Mouse (Mus musculus) left cerebral cortex, postnatal 36 days (tissue): ENCODE data around the gene Faxc. TPM values are rescaled to one million over a fixed set of nuclear protein-coding genes. Genes with fewer than 3 reads are reported as not detected.

ENCODE experiments used
- DNase-seq, 2 experiments: peaks; one replicate each; pipeline ENCODE4 v3.0.0; 2021 to 2022; ENCODE audit warnings: low spot score in 2 of 2, mixed read lengths in 1 of 2
- intact Hi-C: fragments of 180-260 bp; cut with DNase I; formaldehyde crosslinking; loops from one replicate; pipeline ENCODE4 v1.15.1; 2025
- total RNA-seq, 2 experiments: library from RNA; stranded (reverse); gene quantifications; 2 replicates each; pipeline ENCODE4 v1.2.3; 2021

Gene Faxc
- total RNA-seq, 2 experiments from 2014 or later: 72.7 to 75.4 TPM

DNA sequence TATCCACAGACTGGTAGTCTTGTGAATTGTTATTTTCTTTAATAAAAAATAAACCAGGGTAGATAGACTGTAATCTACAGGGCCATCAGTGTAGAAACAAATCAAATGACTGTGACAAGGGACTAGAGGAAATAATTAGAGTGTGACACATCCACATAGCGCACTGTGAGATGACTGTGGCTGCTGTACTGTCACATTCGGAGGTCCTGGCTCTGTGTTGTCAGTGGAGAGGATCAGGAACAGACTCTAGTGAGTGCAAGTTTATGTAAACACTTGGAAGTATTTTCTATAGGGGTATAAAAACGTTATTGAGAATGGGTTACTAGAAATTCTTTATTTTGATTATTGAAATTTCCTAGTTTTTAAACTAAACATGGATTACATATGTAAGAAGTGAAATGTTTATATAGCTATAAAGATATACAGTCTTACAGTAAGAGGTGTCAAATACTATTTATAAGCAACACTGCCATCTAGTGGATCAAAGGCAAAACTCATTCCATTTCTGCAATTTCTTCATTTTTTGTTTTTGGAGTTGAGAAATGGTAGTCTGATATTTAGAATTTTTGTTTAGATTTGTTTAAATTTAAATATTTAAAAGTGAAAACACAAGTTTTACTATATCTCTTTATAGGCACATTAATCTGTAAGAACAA lies 59.6 kb downstream of the Faxc start:
- no peak for DNase-seq
- intact Hi-C loops: loop anchor here (1.0 to 10.0 kb wide), 2 partner anchors 116 to 145 kb away; partner anchors contain the start of gene Coq3

DNA sequence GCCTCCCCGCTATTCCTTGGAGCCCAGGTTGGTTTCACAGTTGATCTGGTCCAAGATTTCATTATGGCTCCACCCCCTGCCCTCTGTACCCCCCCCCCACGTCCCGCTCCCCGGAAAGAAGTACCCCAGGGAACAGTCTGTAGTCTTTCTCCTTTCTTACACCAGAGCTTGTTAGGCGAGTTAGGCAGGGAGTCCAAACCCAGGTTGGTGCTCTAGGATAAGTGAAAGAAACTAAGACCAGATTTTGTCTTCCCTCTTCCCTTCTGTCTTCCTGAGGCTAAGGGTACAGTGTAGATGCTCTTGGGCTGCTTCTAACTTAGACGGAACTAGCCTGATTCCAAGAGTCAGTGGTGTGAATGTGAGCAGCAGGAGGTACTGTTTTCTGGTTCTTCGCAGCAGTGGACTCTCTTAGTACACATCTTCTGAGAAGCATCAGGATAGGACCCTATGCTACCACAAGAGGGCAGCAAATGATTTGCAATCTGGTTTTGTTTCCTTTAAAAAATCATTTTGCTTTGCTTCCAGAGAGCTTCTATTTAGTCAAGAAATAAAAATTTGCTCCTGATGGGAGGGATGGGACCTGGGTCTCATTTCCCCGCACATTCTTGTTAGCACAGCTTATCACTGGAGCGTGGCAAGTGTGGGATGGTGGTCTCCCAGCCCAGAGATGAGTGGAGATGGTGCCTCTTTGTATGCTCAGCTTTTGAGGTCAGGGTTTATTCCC lies 86.7 kb downstream of the Faxc start:
- intact Hi-C loops: loop anchor here (10.0 kb wide), 1 partner anchor 457 kb away; no protein-coding TSS in a partner anchor
- peak; percentile 52 to 72 for DNase-seq

DNA sequence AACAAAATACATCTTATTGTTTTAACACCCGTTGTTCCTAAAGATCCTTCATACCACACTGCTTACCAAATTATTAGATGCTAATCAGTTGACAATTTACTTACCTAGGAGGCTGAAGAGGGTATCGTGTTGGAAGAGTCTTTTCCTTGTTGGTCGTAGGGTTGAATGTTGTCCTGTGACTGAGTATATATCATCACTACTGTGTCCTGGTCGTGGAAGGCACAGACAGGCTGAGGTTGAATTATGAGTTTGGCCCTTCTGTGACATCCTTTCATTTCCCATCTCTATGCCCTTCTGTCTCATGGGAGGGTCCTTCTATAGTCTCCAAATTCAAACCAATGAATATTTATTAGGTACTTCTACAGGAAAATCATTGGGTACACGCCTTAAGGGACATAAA lies 87.3 kb downstream of the Faxc start:
- intact Hi-C loops: loop anchor here (10.0 kb wide), 1 partner anchor 456 kb away; no protein-coding TSS in a partner anchor

DNA sequence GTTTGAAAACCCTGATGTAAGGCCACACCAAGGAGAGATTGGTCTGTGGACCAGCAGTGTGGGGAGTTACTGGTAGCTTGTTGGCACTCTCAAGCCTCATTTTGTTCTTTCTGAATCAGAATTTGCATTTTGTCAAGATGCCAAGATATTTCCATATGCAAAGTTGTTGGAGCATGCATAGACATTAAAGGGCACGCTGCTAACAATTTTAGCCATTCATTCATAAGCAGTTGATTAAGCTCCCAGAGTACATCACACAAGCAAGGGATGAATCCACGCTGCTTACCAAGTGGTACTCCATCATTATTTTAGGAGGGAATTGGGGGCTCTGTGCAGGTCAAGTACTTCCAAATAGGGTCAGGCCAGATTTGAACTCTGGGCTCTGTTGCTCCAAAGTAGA lies 98.8 kb downstream of the Faxc start:
- no peak for DNase-seq
- intact Hi-C loops: no loop called here

More for the DNA sequence above, 87.3 kb downstream of the Faxc start:
- no peak for DNase-seq

Other genes with a start within 250 kb of the Faxc start
- not detected for gene Prdm13, start 245.4 kb upstream of the Faxc start, total RNA-seq
- gene Ccnc, start 203.6 kb upstream of the Faxc start, total RNA-seq: 10 to 100 TPM; 28.8 to 38.9 TPM
- gene Usp45, start 164.2 kb upstream of the Faxc start, total RNA-seq: 10 to 100 TPM; 49.4 to 54.4 TPM
- 10 to 100 TPM; 21.1 to 23.1 TPM for gene Tstd3, start 164.1 kb upstream of the Faxc start, total RNA-seq
- 100 to 1,000 TPM; 123 to 247 TPM for gene Pnisr, start 83.7 kb upstream of the Faxc start, total RNA-seq
- gene Coq3, start 51.7 kb upstream of the Faxc start, total RNA-seq: 10 to 100 TPM; 11.3 to 14.0 TPM